Mouse (Mus musculus) testis, adult 2 months (tissue): ENCODE measurements around the gene Gng7. TPM values are rescaled to one million over a fixed set of nuclear protein-coding genes. Genes with fewer than 3 reads are reported as not detected.
A peak's percentile ranks its signal among the peaks of the same experiment; 100 is the strongest.

ENCODE experiments used
- H3K27ac ChIP-seq: fragments of 200-500 bp; 2 replicates; pipeline ENCODE4 v1.5.1; 2012; ENCODE audit warnings: low read depth, low read length; ENCODE audit not compliant: control insufficient read depth, insufficient read depth
- H3K27me3 ChIP-seq: fragments of 200-500 bp; 2 replicates; pipeline ENCODE4 v1.6.1; 2012; ENCODE audit warnings: mild to moderate bottlenecking, low read length, moderate library complexity; ENCODE audit not compliant: control insufficient read depth, insufficient read depth
- H3K36me3 ChIP-seq: fragments of 200-500 bp; 2 replicates; pipeline ENCODE4 v1.6.1; 2012; ENCODE audit warnings: mild to moderate bottlenecking, low read length; ENCODE audit not compliant: control insufficient read depth, insufficient read depth
- H3K4me1 ChIP-seq: fragments of 200-500 bp; 2 replicates; pipeline ENCODE4 v1.6.1; 2012; ENCODE audit warnings: low read length; ENCODE audit not compliant: control insufficient read depth, insufficient read depth
- H3K4me3 ChIP-seq: fragments of 200-500 bp; 2 replicates; pipeline ENCODE4 v1.5.1; 2012; ENCODE audit warnings: low read depth, mild to moderate bottlenecking, low read length, moderate library complexity, mixed read lengths; ENCODE audit not compliant: control insufficient read depth
- CTCF ChIP-seq: fragments of 200-500 bp; IDR thresholded peaks from 2 replicates; pipeline ENCODE4 v1.5.1; 2012; ENCODE audit warnings: low read depth, mild to moderate bottlenecking, inconsistent platforms, low read length, moderate library complexity; ENCODE audit not compliant: control insufficient read depth, insufficient read depth, insufficient replicate concordance
- POLR2A ChIP-seq: fragments of 200-500 bp; IDR thresholded peaks from 2 replicates; pipeline ENCODE4 v1.6.1; 2012; ENCODE audit warnings: low read depth, mild to moderate bottlenecking, inconsistent platforms, low read length, moderate library complexity; ENCODE audit not compliant: control insufficient read depth
- polyA plus RNA-seq: library from polyadenylated mRNA; depleted of rRNA; stranded (reverse); fragments of >200 nt; gene quantifications from 2 replicates; pipeline ENCODE4 v1.2.3, GENCODE M21; 2012

Gene Gng7
- polyA plus RNA-seq, 1 experiment, result 1.0 TPM

DNA sequence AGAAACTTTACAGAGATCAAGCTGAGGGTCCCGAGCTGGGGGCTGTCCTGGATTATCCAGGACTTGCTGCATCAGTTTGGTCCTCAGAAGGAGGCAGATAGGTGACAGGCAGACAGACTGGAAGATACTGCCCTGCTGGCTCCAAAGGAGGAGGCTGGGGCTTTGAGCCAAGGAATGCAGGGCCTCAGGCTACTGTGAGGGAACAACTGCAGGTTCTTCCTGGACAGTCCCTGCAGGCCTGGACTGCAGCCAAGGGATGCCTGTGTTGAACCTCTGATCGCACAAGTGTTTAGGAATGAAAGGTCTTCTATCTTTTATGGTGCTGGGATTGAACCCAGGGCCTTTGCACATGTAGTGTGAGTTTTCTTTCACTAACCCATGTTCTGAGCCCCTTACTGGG is 66.9 kb downstream of the Gng7 start:
- H3K4me1 ChIP-seq, result peaks cover 21% of the 10 kb centered on the region
- no peak overlapping the region for H3K4me3 ChIP-seq
- H3K27ac ChIP-seq, result no peak overlapping the region
- no peaks in the 10 kb centered on the region for H3K36me3 ChIP-seq
- no peak for TF ChIP-seq POLR2A
- H3K27me3 ChIP-seq, result no peaks in the 10 kb centered on the region

DNA sequence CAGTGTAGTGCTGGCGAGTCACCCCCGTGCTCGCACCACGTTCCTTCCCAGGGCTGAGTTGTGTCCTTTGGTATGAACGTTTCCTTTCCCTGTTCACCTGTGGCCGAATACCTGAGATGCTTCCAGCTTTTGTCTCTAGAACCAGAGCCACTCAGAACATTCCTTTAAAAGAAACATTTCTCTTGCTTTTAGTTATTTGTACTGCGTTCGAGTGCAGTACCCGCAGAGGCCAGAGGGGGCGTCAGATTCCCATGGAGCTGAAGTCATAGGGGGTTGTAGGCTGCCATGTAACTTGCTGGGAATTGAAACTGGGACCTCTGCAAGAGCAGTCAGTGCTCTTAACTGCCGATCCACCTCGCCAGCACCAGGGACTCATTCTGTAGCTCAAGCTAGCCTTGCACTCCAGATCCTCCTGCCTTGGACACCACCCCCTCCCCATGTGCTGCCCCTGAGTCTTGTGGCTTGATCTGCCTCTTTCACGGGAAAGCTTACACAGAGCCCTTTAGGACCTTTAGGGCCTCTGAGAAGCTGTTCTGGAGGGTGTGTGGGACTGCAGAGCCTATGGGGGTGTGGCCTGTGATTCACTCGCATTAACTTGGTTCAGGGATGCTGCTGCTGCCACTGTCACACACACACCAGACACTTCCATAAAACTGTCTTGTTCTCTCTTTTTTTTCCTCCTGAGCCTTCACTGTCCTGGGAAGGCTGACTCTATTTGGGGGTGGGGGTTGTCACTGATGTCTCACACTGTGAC is 67.9 kb downstream of the Gng7 start:
- no peak overlapping the region for H3K27ac ChIP-seq
- H3K4me3 ChIP-seq, result no peak overlapping the region
- no peaks in the 10 kb centered on the region for H3K27me3 ChIP-seq
- peaks cover 14% of the 10 kb centered on the region for H3K4me1 ChIP-seq
- no peaks in the 10 kb centered on the region for H3K36me3 ChIP-seq
- TF ChIP-seq POLR2A, result no peak
- TF ChIP-seq CTCF, result peak; percentile 69; the same call in 1 of the 2 replicates

DNA sequence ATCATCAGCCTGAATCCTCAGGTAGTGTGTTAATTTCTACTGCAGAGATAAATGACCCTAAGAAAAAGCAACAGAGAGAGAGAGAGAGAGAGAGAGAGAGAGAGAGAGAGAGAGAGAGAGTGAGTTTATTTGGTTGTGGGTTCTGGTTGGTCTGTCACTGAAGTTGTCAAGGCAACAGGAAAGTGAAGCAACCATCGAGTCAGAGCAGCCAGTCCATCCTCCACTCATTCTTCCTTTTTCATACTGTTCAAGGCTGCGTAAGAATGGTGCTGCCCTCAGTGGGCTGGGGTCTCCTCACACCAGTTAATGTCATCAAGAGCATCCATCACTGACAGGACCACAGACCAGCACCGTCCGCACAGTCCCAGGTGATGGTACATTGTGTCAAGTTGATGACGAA is 70.5 kb downstream of the Gng7 start:
- H3K36me3 ChIP-seq, result no peaks in the 10 kb centered on the region
- no peak overlapping the region for H3K4me3 ChIP-seq
- H3K27me3 ChIP-seq, result no peaks in the 10 kb centered on the region
- no peak overlapping the region for H3K27ac ChIP-seq
- no peak for TF ChIP-seq POLR2A
- TF ChIP-seq CTCF, result no peak
- H3K4me1 ChIP-seq, result peaks cover 18% of the 10 kb centered on the region

DNA sequence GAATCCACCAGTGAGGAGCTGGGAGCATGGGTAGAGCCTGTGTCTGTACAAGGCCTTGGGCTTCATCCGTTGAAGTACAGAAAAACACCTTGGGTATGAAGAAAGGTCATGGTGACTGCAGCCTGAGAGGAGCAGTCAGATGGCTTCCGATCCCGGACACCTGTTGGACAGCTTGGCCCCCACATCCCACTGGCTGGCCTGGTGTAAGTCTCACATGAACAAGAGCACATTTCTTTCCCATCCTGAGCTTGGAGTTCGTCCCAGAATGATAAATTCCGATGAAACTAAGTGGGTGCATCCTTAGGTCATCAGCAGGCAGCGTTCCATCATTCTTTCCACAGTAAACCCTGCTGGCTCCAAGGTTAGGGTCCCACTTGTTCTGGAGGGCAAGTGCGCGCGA is 71.0 kb downstream of the Gng7 start:
- H3K27ac ChIP-seq, result no peak overlapping the region
- no peak overlapping the region for H3K4me3 ChIP-seq
- no peaks in the 10 kb centered on the region for H3K27me3 ChIP-seq
- peaks cover 20% of the 10 kb centered on the region for H3K4me1 ChIP-seq
- no peaks in the 10 kb centered on the region for H3K36me3 ChIP-seq
- TF ChIP-seq POLR2A (no peak), CTCF (no peak)

- Histone ChIP-seq H3K27me3 (no peaks in the 10 kb centered on the region), H3K27ac (no peak overlapping the region), H3K36me3 (no peaks in the 10 kb centered on the region), H3K4me1 (peaks cover 20% of the 10 kb centered on the region), H3K4me3 (no peak overlapping the region)
- no peak for TF ChIP-seq POLR2A
- no peak for TF ChIP-seq CTCF
Measured at GRCm38 (mm10) chr10:80942919-80943318, 71.8 kb downstream of the Gng7 start.

DNA sequence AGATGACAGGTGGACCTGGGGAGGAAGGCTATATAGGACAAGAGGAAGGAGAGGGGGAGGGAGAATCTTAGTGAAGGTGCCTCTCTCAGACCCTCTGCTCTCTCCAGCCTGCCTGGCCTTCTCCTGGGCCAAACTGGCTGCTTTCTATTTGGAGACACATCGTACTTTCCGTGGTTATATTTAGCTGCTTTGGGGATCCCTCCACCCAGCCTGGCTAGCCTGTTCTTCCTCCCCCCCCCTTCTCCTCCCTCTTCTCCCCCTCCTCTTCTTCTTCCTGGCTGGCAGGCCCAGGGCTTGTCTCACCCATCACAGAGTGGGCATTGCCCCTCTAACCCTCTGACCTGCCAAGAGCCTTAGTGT is 73.8 kb downstream of the Gng7 start:
- Histone ChIP-seq H3K27ac (0 out of 2 replicates have a peak overlapping the region, but pooled peaks have one; percentile 39), H3K4me1 (peaks cover 18% of the 10 kb centered on the region), H3K36me3 (no peaks in the 10 kb centered on the region), H3K4me3 (no peak overlapping the region), H3K27me3 (no peaks in the 10 kb centered on the region)
- no peak for TF ChIP-seq CTCF
- TF ChIP-seq POLR2A, result no peak

GRCm38 (mm10) chr10:80940320-80940987 is 74.3 kb downstream of the Gng7 start:
- TF ChIP-seq POLR2A, result no peak
- TF ChIP-seq CTCF, result no peak
- H3K27ac ChIP-seq, result 0 out of 2 replicates have a peak overlapping the region, but pooled peaks have one; percentile 39
- H3K27me3 ChIP-seq, result no peaks in the 10 kb centered on the region
- no peak overlapping the region for H3K4me3 ChIP-seq
- peaks cover 18% of the 10 kb centered on the region for H3K4me1 ChIP-seq
- no peaks in the 10 kb centered on the region for H3K36me3 ChIP-seq

- Histone ChIP-seq H3K27ac (0 out of 2 replicates have a peak overlapping the region, but pooled peaks have one; percentile 5), H3K36me3 (no peaks in the 10 kb centered on the region), H3K4me1 (peaks cover 18% of the 10 kb centered on the region), H3K27me3 (no peaks in the 10 kb centered on the region), H3K4me3 (peak overlapping the region; percentile 63)
- TF ChIP-seq CTCF (no peak), POLR2A (peak; percentile 45; the same call in 1 of the 2 replicates)
Measured at GRCm38 (mm10) chr10:80939671-80940070, 75.1 kb downstream of the Gng7 start.
